In the genomic region with DNA sequence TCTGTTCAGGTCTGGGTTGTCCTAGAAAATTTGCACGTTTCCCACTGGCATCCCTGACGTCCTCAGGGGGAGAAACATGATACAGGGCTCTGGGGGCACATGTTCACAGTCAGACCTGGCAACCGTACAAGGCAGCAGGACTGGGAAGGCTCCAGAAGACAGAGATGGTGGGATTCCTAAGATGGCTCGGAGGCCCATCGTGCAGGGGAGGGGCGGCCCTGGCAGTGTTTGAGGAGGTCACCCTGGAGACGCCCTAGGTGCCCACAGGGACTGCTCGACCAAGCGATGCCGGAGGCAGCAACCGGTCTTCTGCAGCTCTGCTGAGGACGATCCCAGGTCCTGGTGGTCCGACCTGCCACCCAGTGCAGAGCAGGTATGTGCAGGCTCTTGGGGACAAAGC, we compare ENCODE assay signal across 8 mouse cellular contexts. TPM values are rescaled to one million over a fixed set of nuclear protein-coding genes. Genes with fewer than 3 reads are reported as not detected.
DNase-seq lines count a peak whose midpoint lies in the region; ATAC-seq and TF ChIP-seq lines count a peak whose summit lies in the region.

TSS of gene Tctex1d1 (plus strand) at position 167 of the 400 bp plus-strand sequence.

- H3K27me3 ChIP-seq in embryonic facial prominence, embryonic 11.5 days (ENCODE audit: control insufficient read depth, insufficient read depth, low read length), result no peaks in the 10 kb centered on the region
- H3K27me3 ChIP-seq in hindbrain, embryonic 15.5 days, result no peaks in the 10 kb centered on the region

- no peaks in the 10 kb centered on the region for H3K36me3 ChIP-seq in embryonic facial prominence, embryonic 11.5 days (replicated peaks; ENCODE audit: control insufficient read depth, insufficient read depth, low read depth, low read length)
- H3K36me3 ChIP-seq in hindbrain, embryonic 15.5 days, result no peaks in the 10 kb centered on the region

- peaks cover 5% of the 10 kb centered on the region; the same call in 1 of the 2 replicates for H3K4me1 ChIP-seq in embryonic facial prominence, embryonic 11.5 days (ENCODE audit: control insufficient read depth, insufficient read depth, low read length)
- H3K4me1 ChIP-seq in hindbrain, embryonic 15.5 days (replicated peaks), result peaks cover 10% of the 10 kb centered on the region

- H3K9ac ChIP-seq in embryonic facial prominence, embryonic 11.5 days (replicated peaks; ENCODE audit: low read length), result peak within 1 kb of the TSS; percentile 39; the same call in 1 of the 2 replicates
- peak within 1 kb of the TSS; percentile 28 for H3K9ac ChIP-seq in hindbrain, embryonic 15.5 days

- H3K27ac ChIP-seq in embryonic facial prominence, embryonic 11.5 days (replicated peaks; ENCODE audit: low read depth, low read length), result no peak within 1 kb of the TSS
- H3K27ac ChIP-seq in hindbrain, embryonic 15.5 days (replicated peaks), result no peak within 1 kb of the TSS

- DNase-seq in layer of hippocampus, adult 11-12 months (ENCODE audit: low spot score), result peak; percentile 11
- no peak for DNase-seq in layer of hippocampus, postnatal 25 days (ENCODE audit: extremely low spot score in 1 of 2, low spot score in 1 of 2)
- peak; percentile 56 for DNase-seq in brain, embryonic 14.5 days (ENCODE audit: low read depth)
- peak; percentile 47 for DNase-seq in embryonic facial prominence, embryonic 11.5 days (ENCODE audit: low spot score)
- DNase-seq in mesoderm, embryonic 11.5 days (ENCODE audit: low read depth, low spot score), result peak; percentile 53
- no peak for DNase-seq in c-Kit-positive CD71-positive TER-119-positive erythroid progenitor cells, embryonic 14.5 days (ENCODE audit: low spot score)
- no peak for DNase-seq in kidney, adult 9 months

- no peak for TF ChIP-seq CTCF in brain, embryonic 14.5 days (IDR thresholded peaks at IDR 0.05; ENCODE audit: borderline replicate concordance, extremely low read depth, insufficient read depth, insufficient read length)

- ATAC-seq in embryonic facial prominence, embryonic 11.5 days (replicated peaks; ENCODE audit: insufficient number of reproducible peaks, low FRiP score, low TSS enrichment, low read depth), result peak; percentile 73; the same call in 1 of the 2 replicates
- ATAC-seq in hindbrain, embryonic 15.5 days (ENCODE audit: low FRiP score, low read depth), result peak; percentile 74

- H3K9me3 ChIP-seq in embryonic facial prominence, embryonic 11.5 days (replicated peaks; ENCODE audit: control insufficient read depth, low read length), result no peaks in the 10 kb centered on the region
- H3K9me3 ChIP-seq in hindbrain, embryonic 15.5 days, result no peaks in the 10 kb centered on the region

- no peak for TF ChIP-seq POLR2A in brain, embryonic 14.5 days (IDR thresholded peaks at IDR 0.05; ENCODE audit: borderline replicate concordance, extremely low read depth, insufficient read depth, insufficient read length, poor library complexity, severe bottlenecking)

- peak within 1 kb of the TSS; percentile 26 for H3K4me3 ChIP-seq in embryonic facial prominence, embryonic 11.5 days (ENCODE audit: low read depth, low read length)
- H3K4me3 ChIP-seq in hindbrain, embryonic 15.5 days, result peak within 1 kb of the TSS; percentile 30

- peak within 1 kb of the TSS; percentile 68 for H3K4me2 ChIP-seq in embryonic facial prominence, embryonic 11.5 days (ENCODE audit: low read depth, low read length)
- H3K4me2 ChIP-seq in hindbrain, embryonic 15.5 days, result peak within 1 kb of the TSS; percentile 72

- WGBS in embryonic facial prominence, embryonic 11.5 days, result 2% methylated on average over 13 of the region's 13 CpGs
- under 1% methylated on average over 13 of the region's 13 CpGs for WGBS in hindbrain, embryonic 15.5 days

RNA-seq across cellular contexts. Expression of gene Tctex1d1, which starts in this region (rescaled TPM):
- total RNA-seq in layer of hippocampus, postnatal 25 days (2021), result under 1 TPM in 1 of 2 experiments, not detected in 1; 0.52 TPM
- polyA plus RNA-seq in brain, embryonic 14.5 days (2012; rRNA removed), result 1.2 and 1.7 TPM in 2 replicates
- polyA plus RNA-seq in embryonic facial prominence, embryonic 11.5 days (2014; fragmentation: Nextera tagmentation; extraction: Ambion mirVana), result 1.1 and 2.2 TPM in 2 replicates
- 1.6 and 2.6 TPM in 2 replicates for polyA plus RNA-seq in hindbrain, embryonic 15.5 days (2015; fragmentation: Nextera tagmentation; extraction: Ambion mirVana)

Comparison
In these comparisons a context has a peak if more than half of its experiments do, and no peak if none do; other contexts are left out.
1. DNase-seq: peak in layer of hippocampus, adult 11-12 months (single experiment), brain, embryonic 14.5 days (single experiment), embryonic facial prominence, embryonic 11.5 days (single experiment) and mesoderm, embryonic 11.5 days (single experiment); none in layer of hippocampus, postnatal 25 days (0 of 2), c-Kit-positive CD71-positive TER-119-positive erythroid progenitor cells, embryonic 14.5 days (single experiment) and kidney, adult 9 months (single experiment).